Mouse (Mus musculus): ENCODE data around the gene Lhfpl2.

Lhfpl2 gene

DNA sequence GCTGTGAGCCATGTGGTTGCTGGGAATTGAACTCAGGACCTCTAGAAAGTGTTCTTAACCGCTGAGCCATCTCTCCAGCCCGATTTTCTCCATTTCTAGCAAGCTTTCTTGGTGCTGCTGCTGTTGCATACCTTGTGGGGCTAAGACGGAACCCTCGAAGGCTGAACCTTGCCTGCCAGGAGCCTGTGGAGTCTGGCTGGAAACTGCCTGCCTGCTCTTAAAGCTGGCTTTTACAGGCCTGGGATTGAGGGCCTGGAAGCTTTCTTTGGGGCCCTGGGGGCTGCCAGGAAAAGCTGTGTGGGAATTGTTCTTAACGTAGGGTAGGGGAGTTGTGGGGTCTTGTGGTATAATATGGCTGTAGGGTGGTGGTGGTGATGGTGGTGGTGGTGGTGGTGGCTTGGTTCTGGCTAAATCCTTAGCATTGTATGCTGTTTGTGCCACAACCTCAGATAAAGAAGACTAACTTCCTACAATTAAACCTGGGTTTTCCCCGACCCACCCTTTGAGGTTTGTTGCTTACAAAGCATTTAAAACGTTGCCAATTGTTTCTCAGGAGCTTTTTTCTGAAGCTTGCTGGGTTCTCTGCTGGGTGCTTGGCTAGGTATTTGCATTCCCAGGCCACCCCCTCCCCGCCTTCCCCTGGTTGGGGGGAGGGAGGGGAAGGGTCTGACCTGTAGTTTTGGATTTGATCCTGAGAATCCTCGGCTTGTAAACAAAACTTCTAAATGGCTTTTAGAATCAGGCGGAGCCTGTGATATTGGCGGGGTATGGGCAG lies 7.9 kb downstream of the Lhfpl2 start:
- DNase-seq (ENCODE audit: extremely low read depth, insufficient read length, low spot score), result no peak

DNA sequence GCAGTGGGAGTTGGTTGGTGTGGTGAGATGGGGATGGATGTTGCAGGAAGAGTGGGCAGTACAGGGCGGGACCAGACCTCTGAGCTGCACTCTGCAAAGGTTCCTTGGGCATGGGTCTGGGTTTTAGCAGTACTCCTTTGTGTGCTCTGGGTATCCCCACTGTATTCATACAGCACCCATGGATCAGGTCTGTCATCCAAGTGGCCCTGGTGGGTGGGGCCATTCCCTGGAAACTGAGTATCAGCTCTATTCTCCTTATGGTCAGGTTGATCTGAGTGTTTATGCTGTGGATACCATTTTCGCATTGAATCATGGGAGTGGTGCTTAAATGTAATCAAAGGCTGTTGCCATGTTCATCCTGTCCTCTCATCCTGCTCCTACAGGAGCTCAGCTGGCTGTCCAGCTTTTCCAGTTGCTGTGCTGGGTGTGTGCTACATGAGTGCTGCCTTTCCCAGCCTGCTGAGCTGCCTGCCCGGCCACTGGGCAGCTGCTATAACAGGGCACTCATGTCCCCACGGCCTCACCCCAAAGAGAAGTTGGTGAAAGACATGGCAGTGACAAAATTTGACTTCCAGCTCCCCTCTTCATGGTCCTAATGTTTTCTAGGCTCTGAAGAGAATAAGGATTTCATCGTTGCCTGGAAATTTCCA lies 9.2 kb downstream of the Lhfpl2 start:
- no peak for DNase-seq (ENCODE audit: extremely low read depth, insufficient read length, low spot score)

DNA sequence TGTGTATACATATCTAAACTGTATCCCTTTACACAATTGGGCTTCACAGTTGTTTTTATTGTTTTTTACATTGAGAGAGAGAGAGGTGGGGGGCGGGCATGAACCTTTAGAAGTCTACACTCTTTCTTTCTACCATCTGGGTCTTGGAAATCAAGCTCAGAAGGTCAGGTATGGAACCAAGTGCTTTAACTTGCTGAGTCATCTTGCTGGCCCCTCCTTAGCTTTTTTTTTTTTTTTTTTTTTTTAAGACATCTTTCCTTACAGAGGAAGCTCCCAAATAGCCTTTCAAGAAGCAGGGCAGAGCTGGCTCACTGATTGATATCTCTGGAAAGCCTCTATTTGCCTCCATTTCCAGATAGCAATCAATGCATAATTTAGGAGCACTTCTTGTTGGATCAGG lies 10.7 kb downstream of the Lhfpl2 start:
- no peak for DNase-seq (ENCODE audit: extremely low read depth, insufficient read length, low spot score)

DNA sequence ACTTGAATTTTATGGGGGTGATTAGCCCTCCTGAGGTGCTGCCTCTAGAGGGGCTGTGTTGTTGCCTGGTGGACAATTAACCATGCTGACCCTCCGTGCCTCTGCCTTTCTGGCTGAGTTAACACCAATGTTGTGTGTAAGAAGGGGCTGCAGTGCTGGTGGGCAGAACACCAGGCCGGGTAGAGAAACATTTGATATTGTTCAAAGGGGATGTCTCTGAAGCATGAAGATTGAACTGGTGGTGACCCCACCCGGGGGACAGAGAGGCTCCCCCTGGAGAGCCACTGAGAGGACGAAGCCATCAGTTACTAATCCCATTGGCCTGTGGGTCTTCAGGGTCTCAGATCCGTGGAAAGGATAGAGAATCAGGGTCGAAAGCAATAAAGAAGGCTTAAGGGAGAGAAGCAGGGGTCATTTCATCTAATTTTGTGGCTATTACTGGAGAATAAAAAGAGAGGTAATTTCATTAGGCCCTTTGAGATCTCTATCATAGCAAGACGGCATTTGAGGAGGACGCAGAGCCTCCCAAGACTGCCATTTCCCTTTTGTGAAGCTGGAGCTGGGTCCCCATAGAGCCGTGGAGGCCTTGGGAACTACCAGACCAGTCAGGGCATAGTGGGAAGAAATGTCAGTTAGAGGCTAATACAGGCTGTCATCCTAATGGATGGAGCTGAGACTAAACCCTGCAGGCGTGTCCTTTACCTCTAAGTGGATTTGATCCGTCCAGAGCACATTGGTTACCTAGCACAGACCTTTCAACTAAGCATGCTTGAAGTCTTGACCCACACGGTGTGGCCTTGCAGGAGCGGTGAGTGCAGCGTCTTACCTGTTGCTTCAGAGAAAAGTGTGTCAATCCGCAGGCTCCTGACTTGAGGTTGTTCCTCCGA lies 12.1 kb downstream of the Lhfpl2 start:
- DNase-seq (ENCODE audit: extremely low read depth, insufficient read length, low spot score), result no peak

- no peak for DNase-seq (ENCODE audit: extremely low read depth, insufficient read length, low spot score)
Observed at GRCm38 (mm10) chr13:94070308-94070619, 12.7 kb downstream of the Lhfpl2 start.

- no peak for DNase-seq (ENCODE audit: extremely low read depth, insufficient read length, low spot score)
Observed at GRCm38 (mm10) chr13:94070927-94071326, 13.3 kb downstream of the Lhfpl2 start.

- peak; percentile 40 for DNase-seq (ENCODE audit: extremely low read depth, insufficient read length, low spot score)
Observed at GRCm38 (mm10) chr13:94073046-94073715, 15.6 kb downstream of the Lhfpl2 start.

- DNase-seq (ENCODE audit: extremely low read depth, insufficient read length, low spot score), result no peak
Observed at GRCm38 (mm10) chr13:94073716-94074115, 16.1 kb downstream of the Lhfpl2 start.

DNA sequence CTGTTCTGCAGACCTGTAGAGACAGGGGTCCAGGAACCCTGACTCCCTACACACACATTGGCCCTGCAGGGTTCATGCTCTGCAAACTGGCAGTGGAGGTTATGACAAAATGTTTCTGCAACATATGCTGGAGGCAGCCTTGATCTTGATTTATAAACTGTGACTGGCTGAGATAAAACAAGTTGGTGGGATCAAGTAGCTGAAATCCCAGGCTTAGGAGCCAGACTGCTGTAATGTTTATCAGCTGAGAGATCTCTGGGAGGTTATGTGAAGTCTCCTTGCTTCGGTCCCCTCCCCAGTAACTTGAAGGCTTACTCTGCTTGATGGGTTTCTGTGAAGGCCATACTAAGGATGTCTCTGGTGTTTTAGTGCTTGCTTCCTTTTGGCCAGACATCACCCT lies 17.6 kb downstream of the Lhfpl2 start:
- no peak for DNase-seq (ENCODE audit: extremely low read depth, insufficient read length, low spot score)

GRCm38 (mm10) chr13:94077136-94078018 lies 19.8 kb downstream of the Lhfpl2 start:
- no peak for DNase-seq (ENCODE audit: extremely low read depth, insufficient read length, low spot score)

DNA sequence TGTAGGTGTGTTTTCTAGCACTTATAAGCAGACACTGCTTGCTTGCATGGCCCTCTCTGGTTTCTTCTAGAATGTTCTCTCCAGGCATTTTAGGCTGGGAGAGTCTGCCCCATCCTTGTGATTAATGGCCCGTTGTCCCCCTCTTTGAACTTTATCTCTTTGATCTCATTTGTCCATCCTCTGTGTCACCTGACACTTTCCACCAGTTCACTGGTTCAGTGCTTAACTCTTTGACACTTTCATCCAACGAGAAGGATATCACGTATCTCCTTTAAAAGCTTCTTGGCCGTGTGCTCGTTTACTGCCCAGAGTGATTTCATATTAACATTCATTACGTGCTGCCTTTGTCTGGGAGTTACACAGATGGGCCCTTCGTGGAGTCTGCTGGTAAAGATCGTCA lies 25.6 kb downstream of the Lhfpl2 start:
- DNase-seq (ENCODE audit: extremely low read depth, insufficient read length, low spot score), result no peak

- no peak for DNase-seq (ENCODE audit: extremely low read depth, insufficient read length, low spot score)
Observed at GRCm38 (mm10) chr13:94084220-94085126, 26.9 kb downstream of the Lhfpl2 start.

GRCm38 (mm10) chr13:94086090-94086808 lies 28.7 kb downstream of the Lhfpl2 start:
- no peak for DNase-seq (ENCODE audit: extremely low read depth, insufficient read length, low spot score)

DNA sequence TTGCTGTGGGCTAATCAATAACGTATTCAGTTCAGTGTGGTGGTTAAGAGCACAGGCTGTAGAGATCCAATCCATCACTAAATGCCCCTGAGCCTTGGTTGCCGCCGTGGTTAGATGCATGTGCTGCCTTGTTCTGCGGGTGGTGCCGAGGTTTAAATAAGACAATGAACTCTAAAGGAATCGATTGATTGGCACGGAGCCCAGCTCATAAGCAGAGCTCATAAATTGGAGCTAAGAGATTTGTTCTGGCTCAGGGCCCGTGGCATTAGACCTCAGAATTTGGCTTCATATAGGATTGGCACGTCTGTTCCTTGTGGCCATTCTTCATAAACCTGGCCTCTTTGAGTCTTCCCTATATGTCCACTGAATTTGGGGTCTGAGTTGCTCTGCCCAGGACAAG lies 29.5 kb downstream of the Lhfpl2 start:
- DNase-seq (ENCODE audit: extremely low read depth, insufficient read length, low spot score), result no peak

- DNase-seq (ENCODE audit: extremely low read depth, insufficient read length, low spot score), result no peak
Observed at GRCm38 (mm10) chr13:94088788-94089187, 31.2 kb downstream of the Lhfpl2 start.

- no peak for DNase-seq (ENCODE audit: extremely low read depth, insufficient read length, low spot score)
Observed at GRCm38 (mm10) chr13:94089286-94089685, 31.7 kb downstream of the Lhfpl2 start.

GRCm38 (mm10) chr13:94091366-94091765 lies 33.8 kb downstream of the Lhfpl2 start:
- no peak for DNase-seq (ENCODE audit: extremely low read depth, insufficient read length, low spot score)

DNA sequence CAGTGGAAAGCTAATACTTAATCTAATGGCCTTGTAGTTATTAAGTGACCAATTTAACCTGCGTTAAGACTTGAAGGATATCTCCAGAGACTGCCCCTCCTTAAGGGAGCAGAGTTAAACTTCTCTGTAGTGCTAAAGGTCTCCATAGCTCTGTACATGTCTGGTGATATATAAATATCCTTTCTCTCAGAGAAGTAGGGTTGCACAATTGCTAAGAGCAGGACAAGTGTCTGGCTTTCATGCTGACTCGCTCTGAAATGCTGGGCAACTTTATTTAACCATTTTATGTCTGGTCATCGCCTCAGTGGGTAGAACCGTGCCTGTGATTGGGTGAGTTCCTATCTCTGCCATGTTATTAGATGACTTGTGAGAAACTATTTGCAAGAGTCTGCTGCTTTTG lies 36.6 kb downstream of the Lhfpl2 start:
- DNase-seq (ENCODE audit: extremely low read depth, insufficient read length, low spot score), result no peak
